Mouse (Mus musculus): ENCODE measurements around the gene Mxd4. TPM values are rescaled to one million over a fixed set of nuclear protein-coding genes. Genes with fewer than 3 reads are reported as not detected.

Mxd4 gene
- total and polyA plus RNA-seq, 2 experiments: 43.6 to 125 TPM

DNA sequence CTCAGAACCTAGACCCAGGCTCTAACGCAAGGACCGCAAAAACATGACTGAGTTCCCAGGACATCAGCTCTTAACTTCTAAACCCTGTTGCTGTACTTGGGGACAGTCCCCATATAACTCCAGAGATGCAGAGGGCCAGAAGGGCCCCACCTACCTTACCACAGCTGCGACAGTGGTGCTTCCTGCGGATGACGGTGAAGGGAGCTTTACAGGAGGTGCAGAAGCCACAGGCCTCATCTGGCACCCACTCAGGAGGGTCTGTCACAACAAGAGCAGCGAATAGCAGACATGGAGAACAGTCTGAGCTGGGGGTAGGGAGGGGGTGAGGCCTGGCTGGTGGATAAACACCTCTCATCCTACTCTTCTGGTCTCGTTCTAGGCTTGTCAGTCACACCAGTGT is 8.9 kb upstream of the Mxd4 start:
- no peak for DNase-seq (ENCODE audit: extremely low read depth, low read depth, low spot score)
- 91% methylated on average over 7 of the region's 7 CpGs for whole genome bisulfite sequencing
- no peaks in the 10 kb centered on the region for H3K27me3 ChIP-seq (ENCODE audit: control insufficient read depth, insufficient read depth, low read length)
- no peaks in the 10 kb centered on the region for H3K79me2 ChIP-seq (ENCODE audit: control insufficient read depth, insufficient read depth, low read length)
- H3K4me3 ChIP-seq (ENCODE audit: insufficient read depth, low read depth, low read length): no peak overlapping the region
- TF ChIP-seq CTCF (IDR thresholded peaks at IDR 0.05; ENCODE audit: low read depth, low read length) (no peak), POLR2A (IDR thresholded peaks at IDR 0.05; ENCODE audit: extremely low read depth, insufficient read depth, low read length) (no peak)
- no peak overlapping the region for H3K27ac ChIP-seq (replicated peaks; ENCODE audit: insufficient read depth, low read depth, low read length)
- no peaks in the 10 kb centered on the region for H3K4me1 ChIP-seq (ENCODE audit: control insufficient read depth, insufficient read depth, low read length)
- H3K36me3 ChIP-seq (ENCODE audit: control insufficient read depth, insufficient read depth, low read length): no peaks in the 10 kb centered on the region
- H3K9ac ChIP-seq (ENCODE audit: low read depth, low read length): no peak overlapping the region

DNA sequence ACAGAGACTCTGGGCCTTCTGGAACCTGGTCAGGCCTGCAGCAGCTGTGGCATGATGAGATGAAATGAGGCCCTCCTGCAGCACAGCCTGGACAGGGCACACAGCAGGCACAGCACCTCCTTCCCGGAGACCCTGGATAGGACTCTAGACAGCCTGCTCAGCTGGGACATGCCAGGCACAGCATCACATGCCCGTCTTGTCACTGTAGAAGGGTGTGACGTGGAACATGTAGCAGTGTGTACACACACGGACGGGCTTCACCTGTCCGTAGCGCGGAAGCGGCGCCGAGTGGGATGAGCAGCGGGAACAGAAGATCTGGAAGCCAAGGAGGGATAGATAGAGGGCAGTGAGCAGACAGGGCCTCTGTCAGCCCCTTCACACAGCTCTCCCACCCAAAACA is 8.3 kb upstream of the Mxd4 start:
- H3K27me3 ChIP-seq (ENCODE audit: control insufficient read depth, insufficient read depth, low read length): no peaks in the 10 kb centered on the region
- H3K4me3 ChIP-seq (ENCODE audit: insufficient read depth, low read depth, low read length): no peak overlapping the region
- no peaks in the 10 kb centered on the region for H3K79me2 ChIP-seq (ENCODE audit: control insufficient read depth, insufficient read depth, low read length)
- no peak overlapping the region for H3K27ac ChIP-seq (replicated peaks; ENCODE audit: insufficient read depth, low read depth, low read length)
- DNase-seq (ENCODE audit: extremely low read depth, low read depth, low spot score): no peak
- 96% methylated on average over 12 of the region's 12 CpGs for WGBS
- TF ChIP-seq CTCF (IDR thresholded peaks at IDR 0.05; ENCODE audit: low read depth, low read length): no peak
- TF ChIP-seq POLR2A (IDR thresholded peaks at IDR 0.05; ENCODE audit: extremely low read depth, insufficient read depth, low read length): no peak
- no peak overlapping the region for H3K9ac ChIP-seq (ENCODE audit: low read depth, low read length)
- no peaks in the 10 kb centered on the region for H3K36me3 ChIP-seq (ENCODE audit: control insufficient read depth, insufficient read depth, low read length)
- H3K4me1 ChIP-seq (ENCODE audit: control insufficient read depth, insufficient read depth, low read length): no peaks in the 10 kb centered on the region

DNA sequence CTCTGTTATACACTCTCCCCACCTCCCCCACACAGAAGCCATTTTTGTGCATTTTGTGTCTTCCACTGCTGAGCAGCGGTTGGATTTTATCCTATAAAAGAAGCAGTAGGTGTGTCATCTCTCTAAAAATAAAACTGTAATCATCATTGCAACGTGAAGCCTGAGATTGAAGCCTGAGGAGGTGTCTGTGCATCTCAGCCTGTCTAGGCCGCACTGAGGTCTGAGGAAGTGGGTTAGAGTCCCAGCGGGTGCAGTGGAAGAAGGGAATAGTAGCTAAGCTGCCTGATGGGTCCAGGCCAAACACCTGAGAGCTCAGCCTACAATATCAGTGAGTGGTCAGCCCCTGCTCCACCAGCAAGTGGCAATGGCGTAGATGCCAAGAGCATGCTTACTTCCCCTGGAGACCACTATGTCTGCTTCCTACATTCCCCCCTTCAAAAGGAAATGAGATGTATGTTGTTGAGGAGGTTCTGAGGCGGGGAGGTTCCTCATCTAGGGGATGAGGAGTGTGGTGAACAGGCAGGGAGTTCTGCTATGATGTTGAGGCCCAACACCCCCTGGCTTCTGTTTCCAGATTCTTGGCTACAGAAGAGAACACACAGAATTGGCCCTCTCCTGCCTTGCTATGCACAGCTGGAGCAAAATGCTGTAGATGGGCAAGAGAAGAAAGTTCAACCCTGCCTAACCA is 7.6 kb upstream of the Mxd4 start:
- Histone ChIP-seq H3K4me1 (ENCODE audit: control insufficient read depth, insufficient read depth, low read length) (no peaks in the 10 kb centered on the region), H3K79me2 (ENCODE audit: control insufficient read depth, insufficient read depth, low read length) (no peaks in the 10 kb centered on the region), H3K9ac (ENCODE audit: low read depth, low read length) (no peak overlapping the region), H3K27me3 (ENCODE audit: control insufficient read depth, insufficient read depth, low read length) (no peaks in the 10 kb centered on the region), H3K27ac (replicated peaks; ENCODE audit: insufficient read depth, low read depth, low read length) (no peak overlapping the region), H3K36me3 (ENCODE audit: control insufficient read depth, insufficient read depth, low read length) (no peaks in the 10 kb centered on the region), H3K4me3 (ENCODE audit: insufficient read depth, low read depth, low read length) (no peak overlapping the region)
- DNase-seq (ENCODE audit: extremely low read depth, low read depth, low spot score): no peak
- WGBS: 85% methylated on average over 6 of the region's 6 CpGs
- no peak for TF ChIP-seq POLR2A (IDR thresholded peaks at IDR 0.05; ENCODE audit: extremely low read depth, insufficient read depth, low read length)
- no peak for TF ChIP-seq CTCF (IDR thresholded peaks at IDR 0.05; ENCODE audit: low read depth, low read length)

DNA sequence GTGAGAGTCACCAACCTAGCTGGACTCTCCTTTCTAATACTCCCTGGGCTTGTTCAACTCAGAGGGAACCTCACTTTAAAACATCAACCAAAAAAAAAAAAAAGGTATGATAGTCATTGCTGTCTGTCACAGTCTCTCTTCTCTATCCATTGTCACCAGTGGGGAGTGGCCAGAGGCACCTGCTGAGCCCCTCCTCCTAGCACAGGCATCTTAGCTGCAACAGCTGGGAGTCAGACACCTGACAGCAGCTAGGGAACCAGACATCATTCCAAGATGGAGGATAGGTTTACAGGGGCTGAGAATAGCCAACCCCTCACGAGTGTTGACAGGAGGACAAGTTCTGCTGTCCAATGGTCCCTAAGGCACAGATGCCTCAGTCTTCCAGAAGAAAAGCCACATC is 6.9 kb upstream of the Mxd4 start:
- Histone ChIP-seq H3K27ac (replicated peaks; ENCODE audit: insufficient read depth, low read depth, low read length) (no peak overlapping the region), H3K79me2 (ENCODE audit: control insufficient read depth, insufficient read depth, low read length) (no peaks in the 10 kb centered on the region), H3K4me1 (ENCODE audit: control insufficient read depth, insufficient read depth, low read length) (no peaks in the 10 kb centered on the region), H3K4me3 (ENCODE audit: insufficient read depth, low read depth, low read length) (no peak overlapping the region), H3K27me3 (ENCODE audit: control insufficient read depth, insufficient read depth, low read length) (no peaks in the 10 kb centered on the region), H3K36me3 (ENCODE audit: control insufficient read depth, insufficient read depth, low read length) (no peaks in the 10 kb centered on the region), H3K9ac (ENCODE audit: low read depth, low read length) (no peak overlapping the region)
- no peak for TF ChIP-seq POLR2A (IDR thresholded peaks at IDR 0.05; ENCODE audit: extremely low read depth, insufficient read depth, low read length)
- TF ChIP-seq CTCF (IDR thresholded peaks at IDR 0.05; ENCODE audit: low read depth, low read length): no peak
- DNase-seq (ENCODE audit: extremely low read depth, low read depth, low spot score): no peak
- WGBS: 68% methylated on average over 1 of the region's 1 CpGs

DNA sequence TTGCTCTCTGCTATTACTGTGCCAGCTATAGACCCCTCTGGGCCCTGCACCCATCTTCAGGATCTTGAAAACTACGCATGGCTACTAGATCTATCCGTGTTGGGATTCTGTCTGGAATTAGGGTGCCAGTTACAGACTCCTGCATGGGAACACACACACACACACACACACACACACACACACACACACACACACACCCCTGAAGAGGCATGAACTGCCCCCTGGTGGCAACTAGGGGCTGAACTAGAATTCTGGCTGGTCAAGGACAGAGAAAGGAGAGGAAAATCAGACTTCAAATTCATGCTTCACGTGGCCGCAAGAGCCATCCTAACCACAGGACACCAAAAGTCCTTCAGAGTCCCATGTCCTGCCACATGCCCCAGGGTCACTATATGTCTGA is 4.3 kb upstream of the Mxd4 start:
- no peaks in the 10 kb centered on the region for H3K36me3 ChIP-seq (ENCODE audit: control insufficient read depth, insufficient read depth, low read length)
- H3K4me3 ChIP-seq (ENCODE audit: insufficient read depth, low read depth, low read length): no peak overlapping the region
- H3K27me3 ChIP-seq (ENCODE audit: control insufficient read depth, insufficient read depth, low read length): no peaks in the 10 kb centered on the region
- H3K27ac ChIP-seq (replicated peaks; ENCODE audit: insufficient read depth, low read depth, low read length): no peak overlapping the region
- 74% methylated on average over 4 of the region's 4 CpGs for WGBS
- peaks cover 2% of the 10 kb centered on the region; the same call in 1 of the 2 replicates for H3K4me1 ChIP-seq (ENCODE audit: control insufficient read depth, insufficient read depth, low read length)
- no peak overlapping the region for H3K9ac ChIP-seq (ENCODE audit: low read depth, low read length)
- TF ChIP-seq CTCF (IDR thresholded peaks at IDR 0.05; ENCODE audit: low read depth, low read length) (peak; percentile 51), POLR2A (IDR thresholded peaks at IDR 0.05; ENCODE audit: extremely low read depth, insufficient read depth, low read length) (no peak)
- H3K79me2 ChIP-seq (ENCODE audit: control insufficient read depth, insufficient read depth, low read length): peaks cover under 1% of the 10 kb centered on the region; the same call in 1 of the 2 replicates
- DNase-seq (ENCODE audit: extremely low read depth, low read depth, low spot score): peak; percentile 29

DNA sequence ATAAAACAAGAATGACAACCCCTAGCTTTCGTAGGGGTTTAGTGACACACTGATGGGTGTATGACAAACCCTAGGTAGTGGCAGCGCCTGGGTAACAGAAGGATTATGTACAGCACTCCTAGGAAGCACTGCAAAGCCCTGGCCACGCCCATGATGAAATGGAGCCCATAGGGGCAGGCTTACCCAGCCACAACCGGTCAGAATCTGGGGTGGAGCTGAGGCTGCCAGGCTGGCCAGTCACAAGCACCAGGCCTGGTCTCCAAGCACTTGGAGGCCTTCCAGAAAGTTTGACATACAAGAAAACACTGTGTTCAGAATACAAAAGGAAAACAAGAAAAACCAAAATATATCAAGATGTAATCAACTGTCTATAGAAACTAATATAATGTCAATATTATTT is 3.5 kb upstream of the Mxd4 start:
- no peaks in the 10 kb centered on the region for H3K27me3 ChIP-seq (ENCODE audit: control insufficient read depth, insufficient read depth, low read length)
- 68% methylated on average over 4 of the region's 4 CpGs for WGBS
- H3K36me3 ChIP-seq (ENCODE audit: control insufficient read depth, insufficient read depth, low read length): no peaks in the 10 kb centered on the region
- TF ChIP-seq CTCF (IDR thresholded peaks at IDR 0.05; ENCODE audit: low read depth, low read length) (no peak), POLR2A (IDR thresholded peaks at IDR 0.05; ENCODE audit: extremely low read depth, insufficient read depth, low read length) (no peak)
- H3K4me1 ChIP-seq (ENCODE audit: control insufficient read depth, insufficient read depth, low read length): peaks cover 5% of the 10 kb centered on the region
- peak; percentile 28 for DNase-seq (ENCODE audit: extremely low read depth, low read depth, low spot score)
- H3K4me3 ChIP-seq (ENCODE audit: insufficient read depth, low read depth, low read length): no peak overlapping the region
- H3K27ac ChIP-seq (replicated peaks; ENCODE audit: insufficient read depth, low read depth, low read length): no peak overlapping the region
- H3K79me2 ChIP-seq (ENCODE audit: control insufficient read depth, insufficient read depth, low read length): peaks cover 8% of the 10 kb centered on the region
- no peak overlapping the region for H3K9ac ChIP-seq (ENCODE audit: low read depth, low read length)

All from liver, adult 2 months (tissue).